Mouse (Mus musculus) brain, embryonic 14.5 days (tissue): ENCODE measurements at regions not wholly inside any gene's neighbourhood (a gene's known extent, or its start where the extent isn't known, plus 50 kb on each side); places are given as distances from the start of the nearest gene placed in this dataset.

Source experiments
- DNase-seq: peaks from one replicate; pipeline ENCODE4 v3.0.0-alpha.2; 2011; ENCODE audit warnings: low read depth
- CTCF ChIP-seq: fragments of 200-500 bp; IDR thresholded peaks from 2 replicates; pipeline ENCODE4 v1.5.1; 2012; ENCODE audit warnings: inconsistent platforms, mild to moderate bottlenecking, moderate library complexity, borderline replicate concordance; ENCODE audit not compliant: insufficient read depth, insufficient read length; ENCODE audit errors: extremely low read depth
- POLR2A ChIP-seq: fragments of 200-500 bp; IDR thresholded peaks from 2 replicates; pipeline ENCODE4 v1.6.1; 2012; ENCODE audit warnings: mild to moderate bottlenecking, inconsistent platforms, borderline replicate concordance; ENCODE audit not compliant: poor library complexity, insufficient read depth, insufficient read length, severe bottlenecking; ENCODE audit errors: extremely low read depth

DNA sequence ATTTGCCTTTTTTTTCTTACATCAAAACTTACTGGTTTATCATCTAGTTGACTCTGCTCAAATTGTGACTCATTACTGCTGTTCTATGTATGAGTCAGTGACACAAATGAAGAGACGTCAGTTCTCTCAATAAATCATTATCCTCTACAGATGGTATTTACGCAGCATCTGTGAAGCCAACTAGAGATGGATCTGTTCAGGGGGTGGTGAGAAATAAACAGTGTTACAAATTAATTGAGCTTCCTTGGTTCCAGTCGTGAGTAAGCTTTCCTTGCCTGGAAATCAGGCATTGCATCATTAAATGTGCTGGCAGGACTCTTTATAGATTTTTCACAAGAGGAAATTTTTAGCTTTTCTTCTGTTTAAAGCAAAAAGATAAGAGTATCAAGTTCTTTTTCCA lies 544.5 kb downstream of the H2afb1 start:
- TF ChIP-seq CTCF = no peak
- no peak for TF ChIP-seq POLR2A
- peak; percentile 66 for DNase-seq
